Mouse (Mus musculus) cerebellum, adult 2 months (tissue): ENCODE data around the gene Nup155.

Experiments used
- CTCF ChIP-seq: fragments of 200-500 bp; IDR thresholded peaks from 2 replicates; pipeline ENCODE4 v1.5.1; 2011; ENCODE audit warnings: low read depth, mild to moderate bottlenecking, control low read depth, low read length, moderate library complexity, borderline replicate concordance; ENCODE audit not compliant: insufficient read depth
- POLR2A ChIP-seq: fragments of 200-500 bp; IDR thresholded peaks from 2 replicates; pipeline ENCODE4 v1.6.1; 2011; ENCODE audit warnings: low read length, control low read depth, borderline replicate concordance; ENCODE audit not compliant: insufficient read depth

DNA sequence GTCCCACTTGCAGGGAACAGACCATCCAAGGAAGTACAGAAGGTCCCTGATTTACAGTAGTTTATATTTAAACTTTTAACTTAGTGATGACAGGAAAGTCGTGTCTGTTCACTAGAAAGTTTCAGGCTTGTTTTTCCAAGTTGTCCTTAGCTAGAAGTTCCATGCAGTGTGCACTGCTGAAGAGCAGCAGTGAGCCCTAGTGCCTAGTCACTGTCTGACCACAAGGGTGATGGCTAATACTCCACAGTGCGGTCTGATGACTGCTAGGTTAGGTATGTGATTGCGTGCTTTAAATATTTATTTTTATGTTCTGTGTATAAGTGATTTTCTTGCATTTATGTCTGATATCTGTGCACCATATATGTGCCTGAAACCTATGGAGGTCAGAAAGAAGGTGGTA lies 81.4 kb downstream of the Nup155 start:
- TF ChIP-seq POLR2A (no peak), CTCF (no peak)
